Mouse (Mus musculus): Measurements from ENCODE around the gene Per1.

The Per1 gene

DNA sequence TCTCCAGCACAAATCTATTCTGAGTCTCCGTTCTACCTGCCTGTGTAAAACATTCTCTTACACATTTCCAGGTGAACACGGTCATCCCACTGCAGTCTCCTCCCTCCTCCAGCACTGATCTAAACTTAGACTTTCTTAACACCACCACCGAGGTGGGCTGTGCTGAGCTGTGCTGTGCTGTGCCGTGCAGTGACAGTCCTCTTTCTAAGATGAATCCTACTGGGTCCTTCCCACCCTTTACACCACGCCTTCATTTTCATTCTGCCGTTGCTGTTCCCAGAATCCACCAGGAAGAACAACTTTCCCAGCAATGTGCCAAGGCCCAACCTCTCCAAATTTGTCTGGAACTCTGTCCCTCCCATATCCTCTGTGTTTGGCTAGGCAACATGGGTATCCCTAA, 8.6 kb upstream of the Per1 start:
- peak in 1 of 2 experiments; percentile 4 for DNase-seq

DNA sequence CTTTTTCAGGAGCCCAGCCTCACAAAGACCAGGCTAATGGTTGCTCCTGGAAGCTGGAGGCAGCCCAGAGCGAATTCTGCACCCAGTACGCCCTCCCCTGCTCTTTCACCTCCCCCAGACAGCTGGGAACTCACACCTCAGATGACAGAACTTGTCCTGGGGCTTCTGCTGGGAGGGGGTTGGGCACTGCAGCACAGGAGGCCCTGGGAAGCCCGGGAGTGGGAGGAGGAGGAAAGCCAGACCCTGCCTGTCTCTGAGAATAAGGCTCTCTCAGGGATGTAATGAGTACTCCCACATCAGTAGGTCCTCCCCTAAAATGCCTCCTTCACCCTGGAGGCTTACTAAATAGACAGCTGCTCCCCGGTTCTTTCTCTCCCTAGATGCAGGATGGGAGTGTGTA, 7.9 kb upstream of the Per1 start:
- peak in 1 of 2 experiments; percentile 10 for DNase-seq

DNA sequence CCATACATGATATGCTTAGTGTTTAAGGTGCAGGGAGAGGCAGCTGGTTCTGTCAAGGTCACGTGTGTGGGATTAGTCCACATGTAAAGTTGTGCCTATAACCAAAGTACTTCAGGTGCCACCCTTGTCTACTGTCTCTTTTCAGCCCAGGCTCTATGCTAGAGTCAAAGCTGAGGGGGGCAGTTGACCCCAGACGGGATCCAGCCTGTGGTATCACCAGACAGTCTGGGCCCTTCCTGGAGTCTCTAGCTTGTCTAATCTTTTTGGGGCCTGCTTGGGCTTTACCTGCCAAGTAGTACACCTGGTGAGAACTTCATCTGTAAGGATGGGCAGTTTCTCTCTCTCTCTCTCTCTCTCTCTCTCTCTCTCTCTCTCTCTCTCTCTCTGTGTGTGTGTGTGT, 7.4 kb upstream of the Per1 start:
- peak in 1 of 2 experiments; percentile 19 for DNase-seq

DNA sequence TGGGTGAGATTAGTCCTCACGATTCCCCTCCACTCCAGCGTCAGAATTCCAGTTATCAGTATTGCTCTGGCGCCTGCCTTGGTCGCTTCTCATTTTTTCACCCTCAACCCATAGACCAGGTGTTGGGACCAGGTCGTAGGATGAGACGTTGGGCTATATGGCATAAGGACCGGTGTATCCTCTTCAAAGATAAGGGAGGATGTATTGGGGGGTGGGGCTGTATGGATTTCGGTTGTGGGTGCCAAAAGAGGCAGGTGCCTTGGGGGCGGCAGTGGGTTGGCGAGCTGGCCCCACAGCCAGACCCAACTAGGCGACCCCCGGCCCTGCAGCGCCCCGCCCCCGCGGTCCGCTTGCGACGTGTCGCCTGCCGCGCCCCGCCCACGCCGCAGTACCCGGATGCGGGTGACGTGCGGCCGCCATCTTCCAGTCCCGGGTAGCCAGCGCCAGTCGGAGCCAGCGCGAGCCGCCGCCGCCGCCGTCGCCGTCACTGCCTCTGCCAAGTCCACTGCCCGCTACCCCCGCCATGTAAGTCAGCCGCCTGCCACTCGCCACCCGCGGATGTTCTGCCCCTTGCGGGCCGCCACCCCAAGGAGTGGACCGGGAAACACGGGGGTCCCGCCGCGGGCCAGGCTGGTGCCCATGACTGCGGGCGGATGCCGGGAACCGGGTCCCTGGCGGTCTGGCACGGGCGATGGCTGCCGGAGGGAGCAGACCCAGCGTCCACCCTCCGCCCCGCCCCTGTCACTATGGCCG, 6.7 kb upstream of the Per1 start, which contains the start of gene Vamp2:
Gene Vamp2, plus strand, starts transcription at position 388 of the 753 bp plus-strand sequence.
- DNase-seq, result peak; percentile 91 to 98

DNA sequence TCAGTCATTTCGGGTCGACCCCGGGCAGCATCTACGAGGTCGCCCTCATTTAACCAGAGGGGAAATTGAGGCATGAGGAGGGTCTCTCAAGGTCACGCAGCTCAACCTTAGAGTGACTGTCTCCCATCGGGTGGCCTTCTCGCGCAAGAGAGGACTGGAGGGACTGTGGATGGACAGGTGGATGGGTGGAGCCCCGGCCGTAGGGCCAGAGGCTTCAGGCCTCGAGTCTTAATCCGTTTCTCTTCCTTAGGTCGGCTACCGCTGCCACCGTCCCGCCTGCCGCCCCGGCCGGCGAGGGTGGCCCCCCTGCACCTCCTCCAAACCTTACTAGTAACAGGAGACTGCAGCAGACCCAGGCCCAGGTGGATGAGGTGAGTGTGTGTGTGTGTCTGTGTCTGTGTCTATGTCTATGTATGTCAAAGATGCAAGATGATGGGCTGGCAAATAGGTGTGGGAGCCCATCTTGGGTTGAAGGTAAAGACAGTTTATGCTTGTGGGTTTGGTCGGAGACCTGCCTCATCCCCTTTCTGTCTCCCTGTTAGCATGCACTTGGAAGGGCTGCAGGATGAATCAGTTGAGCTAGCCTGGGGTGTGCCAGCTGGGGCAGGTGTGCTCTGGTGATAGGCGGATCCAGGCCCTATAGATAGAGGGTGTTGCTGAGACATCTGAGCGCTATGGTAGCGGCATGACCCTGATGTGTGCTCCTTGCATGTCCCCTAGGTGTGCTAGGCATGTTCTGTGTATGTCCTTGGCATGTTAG, 6.0 kb upstream of the Per1 start:
- peak in 1 of 2 experiments; percentile 41 for DNase-seq

DNA sequence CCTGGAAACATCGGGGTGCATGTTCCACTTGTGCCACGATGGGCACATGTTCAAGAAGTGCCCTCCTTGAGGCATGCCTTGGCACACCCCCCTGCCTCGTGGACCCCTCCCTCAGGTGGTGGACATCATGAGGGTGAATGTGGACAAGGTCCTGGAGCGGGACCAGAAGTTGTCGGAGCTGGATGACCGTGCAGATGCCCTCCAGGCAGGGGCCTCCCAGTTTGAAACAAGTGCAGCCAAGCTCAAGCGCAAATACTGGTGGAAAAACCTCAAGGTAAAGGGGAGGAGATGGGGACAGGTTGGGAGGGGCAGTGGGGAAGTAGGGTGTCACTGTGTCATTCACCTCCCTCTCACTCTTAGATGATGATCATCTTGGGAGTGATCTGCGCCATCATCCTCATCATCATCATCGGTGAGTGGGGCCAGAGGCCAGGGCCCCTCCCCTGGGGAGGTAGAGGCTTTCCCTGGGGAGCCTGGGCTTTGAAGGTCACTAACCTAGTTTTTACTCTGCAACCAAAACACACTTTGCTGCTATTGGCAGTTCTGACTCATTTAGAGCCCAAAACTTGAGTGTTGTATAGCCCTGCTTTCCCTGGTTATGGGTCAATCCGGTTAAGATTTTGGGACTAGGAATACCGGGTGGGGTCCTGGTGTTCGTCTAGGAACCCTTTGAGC, 5.3 kb upstream of the Per1 start:
- DNase-seq, result peak; percentile 42 to 48

DNA sequence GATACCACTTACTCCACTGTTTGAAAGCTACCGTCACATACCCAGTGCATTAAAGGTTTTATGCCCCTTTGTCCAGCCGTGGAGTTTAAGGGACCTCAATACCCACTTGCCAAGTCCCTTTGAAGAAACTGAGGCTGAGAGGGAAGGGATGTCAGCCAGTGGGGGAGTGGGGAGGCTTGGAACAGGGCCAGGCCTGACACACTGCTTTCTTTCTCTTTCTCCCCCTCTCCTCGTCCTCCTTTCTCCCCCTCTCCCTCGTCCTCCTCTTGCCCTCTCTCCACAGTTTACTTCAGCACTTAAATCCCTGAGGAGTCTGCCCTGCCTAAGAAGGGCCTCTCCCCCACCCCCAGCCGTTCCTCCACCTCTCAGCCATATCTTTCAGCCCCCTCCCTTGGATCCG, 4.7 kb upstream of the Per1 start:
- DNase-seq, result peak in 1 of 2 experiments; percentile 7

DNA sequence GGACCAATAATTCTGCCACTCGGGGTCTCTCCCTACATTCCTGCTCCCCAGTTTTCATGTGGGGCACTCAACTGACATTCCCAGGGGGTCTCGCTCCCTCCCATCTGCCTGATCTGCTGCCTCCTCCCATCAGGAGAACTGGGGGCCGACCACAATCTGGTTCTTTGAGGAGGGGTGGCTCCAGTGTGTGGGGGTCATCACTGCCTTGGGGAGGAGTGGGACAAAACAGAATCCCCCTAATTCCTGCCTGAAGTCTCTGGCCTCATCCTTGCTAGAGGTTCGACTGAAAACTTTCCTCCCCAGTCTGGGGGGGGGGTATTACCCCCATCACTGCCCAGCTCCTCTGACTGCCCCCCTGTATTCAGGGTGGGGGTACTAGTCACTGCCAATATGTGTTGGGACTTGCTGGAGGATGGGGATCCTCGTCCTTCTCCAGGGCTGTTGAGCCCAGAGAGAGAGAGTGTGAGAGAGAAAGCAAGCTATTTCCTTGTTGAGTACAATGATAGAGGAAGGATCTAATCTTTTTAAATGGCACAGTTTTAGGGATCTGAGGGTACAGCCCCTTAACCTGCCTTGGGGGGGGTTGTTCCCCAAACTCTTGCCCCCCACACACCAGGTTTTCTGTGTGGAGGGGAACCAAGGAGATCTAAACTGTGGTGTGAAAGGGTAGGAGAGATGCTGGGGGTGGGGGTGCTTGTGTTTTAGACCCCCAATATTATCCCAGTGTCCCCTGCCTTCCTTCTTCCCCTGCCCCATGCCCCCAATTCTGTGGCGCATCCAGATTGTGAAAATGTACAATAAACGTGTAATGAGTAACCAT, 3.2 kb upstream of the Per1 start:
- DNase-seq, result peak in 1 of 2 experiments; percentile 21

DNA sequence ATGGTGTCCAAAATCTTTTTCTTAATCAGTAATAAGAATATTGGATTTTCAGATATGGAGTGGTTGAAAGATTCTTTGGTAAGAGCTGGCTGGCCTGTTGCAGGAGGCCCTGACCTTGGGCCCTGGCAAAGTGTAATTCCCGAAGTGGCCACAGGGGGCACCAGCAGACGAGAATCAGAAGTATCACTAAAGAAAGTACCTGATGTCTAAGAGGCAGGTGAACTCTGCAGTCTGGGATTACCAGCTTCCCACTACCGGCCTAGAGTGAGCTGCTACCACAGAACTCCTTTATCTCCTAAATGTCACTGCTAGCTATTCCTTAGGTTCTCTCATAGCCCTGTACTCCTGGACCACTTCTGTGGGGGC, 2.6 kb upstream of the Per1 start:
- DNase-seq, result peak; percentile 90 to 92

DNA sequence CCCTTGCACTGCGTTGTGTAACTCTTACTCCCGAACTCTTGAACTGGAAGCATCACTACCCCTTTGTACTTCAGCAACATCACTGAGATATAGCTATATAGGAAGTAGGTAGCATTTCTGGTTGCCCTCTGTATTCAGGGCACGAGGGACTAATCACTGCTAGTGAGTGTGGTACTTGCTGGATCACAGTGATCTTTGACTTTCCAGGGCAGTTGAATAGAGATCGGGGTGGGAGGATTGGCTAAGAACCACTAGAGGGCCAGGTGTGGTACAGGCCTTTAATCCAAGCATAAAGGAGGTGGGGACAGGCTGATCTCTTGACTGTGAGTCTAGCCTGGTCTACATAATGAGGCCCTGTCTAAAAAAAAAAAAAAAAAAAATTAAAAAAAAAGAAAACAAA, 2.1 kb upstream of the Per1 start:
- DNase-seq, result no peak

DNA sequence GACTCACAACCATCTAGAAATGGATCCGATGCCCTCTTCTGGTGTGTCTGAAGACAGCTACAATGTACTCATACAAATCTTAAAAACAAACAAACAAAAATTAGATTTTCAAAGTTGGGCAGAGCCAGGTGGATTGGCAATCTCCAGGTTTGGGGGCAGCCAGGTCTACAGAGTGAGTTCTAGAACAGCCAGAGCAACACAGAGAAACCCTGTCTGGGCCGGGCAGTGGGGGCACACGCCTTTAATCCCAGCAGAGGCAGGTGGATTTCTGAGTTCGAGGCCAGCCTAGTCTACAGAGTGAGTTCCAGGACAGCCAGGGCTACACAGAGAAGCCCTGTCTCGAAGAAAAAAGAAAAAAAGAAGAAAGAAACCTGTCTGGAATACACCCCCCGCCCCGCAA, 1.2 kb upstream of the Per1 start:
- peak in 1 of 2 experiments; percentile 30 for DNase-seq

DNA sequence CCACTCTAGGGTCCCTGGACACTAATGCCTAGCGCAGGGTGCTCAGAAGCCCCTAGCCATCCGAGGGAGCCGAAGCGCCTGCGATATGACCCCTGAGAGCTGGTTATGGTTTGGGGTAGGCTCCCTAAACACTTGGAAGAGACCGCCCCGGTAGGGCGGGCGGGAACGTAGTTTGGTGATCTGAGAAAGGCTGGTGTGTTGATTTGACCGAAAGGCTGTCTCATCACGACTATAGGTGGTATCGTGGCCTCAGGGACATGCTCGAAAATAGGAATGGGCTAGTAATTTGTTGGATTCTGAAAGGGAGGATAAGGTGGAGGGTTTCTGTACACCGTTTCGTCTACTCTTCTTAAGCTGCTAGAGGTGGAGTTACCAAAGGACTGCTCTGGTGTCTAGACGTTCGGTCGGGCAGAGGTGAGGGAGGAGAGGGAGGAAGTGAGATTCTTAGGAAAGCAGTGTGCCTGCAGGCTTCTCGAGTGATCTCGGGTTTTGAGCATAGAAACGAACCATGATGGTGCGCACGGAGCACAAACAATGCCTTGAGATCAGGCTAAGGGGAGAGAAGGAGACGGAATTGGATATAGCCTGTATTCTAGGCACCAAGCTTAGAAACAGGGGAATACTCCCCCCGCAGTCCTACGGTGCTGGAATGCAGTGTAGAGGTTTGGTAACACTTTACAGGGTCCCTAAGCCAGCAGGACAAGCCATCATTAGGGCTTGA, 654 bp downstream of the Per1 start:
- DNase-seq, result peak in 1 of 2 experiments; percentile 42

DNA sequence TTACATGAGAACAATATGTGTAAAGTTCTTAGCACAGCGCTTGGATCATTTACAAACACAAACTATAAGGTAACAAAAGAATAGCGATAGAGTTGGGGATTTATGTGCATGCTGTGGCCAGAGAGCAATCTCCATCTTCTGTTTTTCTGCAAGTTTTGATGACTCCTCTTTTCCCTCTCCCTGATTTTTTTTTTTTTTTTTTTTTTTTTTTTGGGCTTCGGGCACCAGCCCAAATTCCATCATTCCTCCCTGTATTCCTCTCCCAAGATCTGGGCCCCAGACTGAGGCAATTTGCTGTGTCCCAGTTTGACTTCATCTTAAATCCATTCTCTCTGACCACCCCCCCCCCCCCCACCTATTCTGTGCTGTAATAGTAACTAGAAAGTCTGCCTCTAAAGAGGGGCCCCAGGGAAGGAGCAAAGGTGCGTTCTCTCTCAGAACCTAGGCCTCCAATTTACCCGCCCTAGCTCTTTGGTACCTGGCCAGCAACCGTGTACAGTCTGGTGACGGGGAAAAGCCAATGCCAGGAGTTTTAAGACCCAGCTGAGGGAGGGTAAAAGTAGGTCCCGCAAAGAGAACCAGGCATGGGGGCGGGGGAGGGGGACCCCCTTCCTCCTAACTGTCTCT, 1.5 kb downstream of the Per1 start:
- DNase-seq, result no peak

DNA sequence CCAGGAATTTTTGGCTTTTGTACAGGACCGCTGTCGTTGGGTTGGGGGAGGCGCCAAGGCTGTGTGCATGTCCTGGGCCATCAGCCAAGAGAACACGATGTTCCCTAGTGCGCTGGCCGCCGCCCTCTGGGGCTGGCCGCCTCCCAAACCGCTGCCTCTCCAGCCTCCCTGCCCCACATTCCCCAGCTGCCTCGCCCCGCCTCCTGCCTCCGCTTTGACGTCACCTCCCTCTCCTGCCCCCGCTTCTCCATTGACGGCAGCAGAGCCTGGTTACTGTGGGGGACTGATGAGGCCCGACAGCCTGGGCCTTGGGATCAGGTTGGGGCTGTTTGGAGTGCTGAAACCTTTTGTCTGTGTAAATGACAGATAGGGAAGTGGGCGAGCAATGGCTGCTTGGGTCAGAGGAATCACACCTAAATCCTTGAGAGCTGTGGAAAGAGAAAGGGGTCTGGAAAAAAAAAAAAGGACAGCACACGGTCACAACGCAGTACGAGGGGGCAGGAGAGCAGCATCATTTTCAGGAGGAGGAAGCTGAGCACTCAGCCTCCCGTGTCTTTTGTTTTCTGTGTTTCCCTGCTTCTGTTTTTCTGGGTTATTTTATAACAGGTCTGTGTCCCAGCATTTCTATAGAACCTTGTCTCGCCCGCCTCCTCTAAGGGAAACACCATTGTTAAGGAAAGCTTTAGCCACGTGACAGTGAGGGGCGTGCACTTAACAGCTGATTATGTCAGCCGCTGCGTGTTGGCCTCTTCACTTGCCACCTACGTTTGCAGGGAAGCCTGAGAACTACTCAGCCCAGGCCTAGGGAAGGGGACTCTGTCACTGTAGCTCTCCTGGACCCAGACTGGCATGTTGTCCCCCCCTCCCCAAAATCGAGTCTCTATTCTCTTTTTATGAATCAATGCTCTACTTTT, 2.2 kb downstream of the Per1 start:
- peak; percentile 87 to 94 for DNase-seq

DNA sequence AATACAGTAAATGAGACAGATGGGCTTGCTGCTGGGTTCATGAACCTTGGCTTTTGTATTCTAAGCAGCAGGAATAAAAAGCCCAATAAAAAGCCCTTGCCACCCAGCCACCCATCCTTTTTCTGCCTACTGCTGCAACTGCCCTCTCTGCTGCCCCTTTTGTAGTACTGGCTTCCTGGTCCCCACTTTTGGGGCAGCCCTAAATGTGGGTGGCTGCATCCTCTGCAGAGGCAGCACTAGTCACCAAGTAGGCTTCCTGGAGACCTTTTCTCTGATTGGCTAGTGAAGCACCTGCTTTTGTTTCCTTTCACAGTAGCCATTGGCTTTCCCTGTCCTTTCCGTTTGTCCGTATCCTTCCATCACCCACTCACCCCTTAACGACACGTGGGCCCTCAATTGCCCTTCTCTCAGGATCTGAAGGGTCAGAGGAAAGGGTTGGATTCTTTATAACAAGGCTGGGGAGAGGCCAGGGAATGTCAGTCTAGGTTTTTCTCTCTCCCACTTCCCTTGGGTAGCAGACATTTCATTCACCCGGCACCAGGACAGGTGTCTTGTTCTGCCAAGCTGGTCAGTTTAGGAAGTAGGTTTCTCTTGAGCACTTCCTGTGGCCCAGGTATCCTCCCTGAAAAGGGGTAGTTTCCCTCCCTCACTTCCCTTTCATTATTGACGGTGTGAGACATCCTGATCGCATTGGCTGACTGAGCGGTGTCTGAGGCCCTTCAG, 3.2 kb downstream of the Per1 start:
- DNase-seq, result no peak

DNA sequence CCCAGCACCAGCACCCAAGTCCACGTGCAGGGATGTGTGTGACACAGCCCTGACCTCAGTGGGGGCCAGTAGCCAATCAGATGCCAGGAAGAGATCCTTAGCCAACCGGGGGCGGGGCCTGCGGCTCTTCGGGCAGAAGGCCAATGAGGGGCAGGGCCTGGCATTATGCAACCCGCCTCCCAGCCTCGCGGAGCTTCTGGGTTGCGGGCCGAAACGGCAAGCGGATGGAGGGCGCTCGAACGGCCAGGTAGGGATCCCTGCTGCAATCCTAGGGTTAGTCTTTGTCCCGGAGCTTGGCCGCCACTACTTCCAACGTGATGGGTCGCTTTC, 3.7 kb downstream of the Per1 start:
- DNase-seq, result peak; percentile 98 to 99

DNA sequence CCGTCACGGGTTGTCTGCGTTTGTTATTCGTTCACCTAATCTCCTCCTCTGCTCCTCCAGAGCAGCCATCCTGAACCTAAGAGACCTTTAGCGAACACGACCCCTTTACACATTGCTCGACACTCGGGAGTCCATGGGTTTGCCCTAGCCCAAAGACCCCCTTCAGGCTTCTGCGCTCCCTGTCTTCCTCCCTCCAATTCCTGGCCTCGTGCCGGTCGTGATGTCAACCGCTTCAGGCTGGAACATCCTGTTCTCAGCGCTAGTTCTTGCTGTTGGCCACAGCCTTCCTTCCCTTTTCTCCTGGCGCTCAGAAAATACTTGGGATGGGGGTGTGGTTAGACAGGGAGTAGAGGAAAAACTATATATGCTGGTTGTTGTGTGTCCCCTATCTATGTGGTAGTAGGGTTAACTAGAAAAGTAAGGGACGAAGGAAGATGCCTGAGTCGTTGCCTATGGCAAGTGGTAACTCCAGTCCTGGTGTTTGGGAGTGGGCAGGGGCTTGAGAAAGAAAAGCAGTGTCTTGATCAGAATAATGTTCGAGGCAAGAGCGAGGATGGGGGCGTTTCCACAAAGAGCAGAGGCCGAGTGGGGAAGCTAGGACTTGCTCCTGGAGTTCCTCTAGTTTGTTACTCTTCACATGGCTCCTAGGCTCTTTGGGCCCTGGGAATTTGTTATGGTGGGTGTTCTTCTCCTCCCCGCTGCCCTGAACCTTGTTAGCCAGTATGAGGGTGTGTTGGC, 4.3 kb downstream of the Per1 start:
- DNase-seq, result peak; percentile 79 to 84

DNA sequence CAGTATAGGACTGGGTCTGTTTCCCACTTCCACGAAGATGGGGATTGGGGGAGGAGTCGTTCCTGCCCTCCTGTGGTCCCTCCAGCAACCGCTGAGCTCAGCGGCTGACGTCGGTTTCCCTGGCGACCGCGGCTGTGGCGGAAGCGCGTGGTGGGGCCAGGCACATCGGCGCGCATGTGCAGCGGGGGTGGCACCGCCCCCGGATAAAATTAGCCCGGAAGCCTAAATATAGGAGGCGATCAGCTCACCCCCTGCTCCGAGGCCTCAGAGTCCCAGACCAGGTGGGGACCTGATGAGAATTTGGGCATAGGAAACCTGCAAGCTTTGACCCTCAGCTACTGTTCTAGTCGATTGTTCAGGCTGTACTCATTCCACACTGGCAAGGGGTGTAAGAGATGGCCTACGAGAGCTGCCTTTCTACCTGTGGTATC, 4.9 kb downstream of the Per1 start:
- peak; percentile 93 to 97 for DNase-seq

Measured in cerebellum, adult 18-20 months (tissue).